Mouse (Mus musculus): ENCODE data around the gene Dhrs11. TPM values are rescaled to one million over a fixed set of nuclear protein-coding genes. Genes with fewer than 3 reads are reported as not detected.
A peak's percentile ranks its signal among the peaks of the same experiment; 100 is the strongest.

Gene Dhrs11
- polyA plus RNA-seq, 1 experiment from 2014 or later, result 13.9 TPM

- H3K27me3 ChIP-seq (ENCODE audit: control insufficient read depth, insufficient read depth, low read length), result no peaks in the 10 kb centered on the region
- 0 out of 2 replicates have a peak, but pooled peaks cover 6% of the 10 kb centered on the region for H3K4me1 ChIP-seq (ENCODE audit: control insufficient read depth, insufficient read depth, low read length)
- H3K27ac ChIP-seq (replicated peaks; ENCODE audit: low read depth, low read length), result no peak overlapping the region
- DNase-seq (ENCODE audit: low spot score), result no peak
- H3K9me3 ChIP-seq (ENCODE audit: control insufficient read depth, low read length), result no peaks in the 10 kb centered on the region
- no peak overlapping the region for H3K4me2 ChIP-seq (ENCODE audit: low read depth, severe bottlenecking)
- H3K4me3 ChIP-seq (ENCODE audit: low read depth, low read length), result no peak overlapping the region
- ATAC-seq (ENCODE audit: insufficient number of reproducible peaks, low FRiP score, low TSS enrichment, low read depth), result no peak
- H3K36me3 ChIP-seq (ENCODE audit: control insufficient read depth, insufficient read depth, low read length), result no peaks in the 10 kb centered on the region
- H3K9ac ChIP-seq (ENCODE audit: low read length), result no peak overlapping the region
Observed at GRCm38 (mm10) chr11:84793545-84793944, 35.2 kb downstream of the Dhrs11 start.

- Histone ChIP-seq H3K4me2 (ENCODE audit: low read depth, severe bottlenecking) (no peak overlapping the region), H3K9ac (ENCODE audit: low read length) (no peak overlapping the region), H3K27ac (replicated peaks; ENCODE audit: low read depth, low read length) (no peak overlapping the region), H3K9me3 (ENCODE audit: control insufficient read depth, low read length) (no peaks in the 10 kb centered on the region), H3K4me3 (ENCODE audit: low read depth, low read length) (no peak overlapping the region), H3K27me3 (ENCODE audit: control insufficient read depth, insufficient read depth, low read length) (no peaks in the 10 kb centered on the region), H3K36me3 (ENCODE audit: control insufficient read depth, insufficient read depth, low read length) (no peaks in the 10 kb centered on the region), H3K4me1 (ENCODE audit: control insufficient read depth, insufficient read depth, low read length) (0 out of 2 replicates have a peak, but pooled peaks cover 3% of the 10 kb centered on the region)
- no peak for DNase-seq (ENCODE audit: low spot score)
- WGBS, result 66% methylated on average over 6 of the region's 6 CpGs
- ATAC-seq (ENCODE audit: insufficient number of reproducible peaks, low FRiP score, low TSS enrichment, low read depth), result no peak
Observed at GRCm38 (mm10) chr11:84790383-84790782, 38.4 kb downstream of the Dhrs11 start.

- 3% methylated on average over 19 of the region's 19 CpGs for WGBS
- Histone ChIP-seq H3K9me3 (ENCODE audit: control insufficient read depth, low read length) (no peaks in the 10 kb centered on the region), H3K36me3 (ENCODE audit: control insufficient read depth, insufficient read depth, low read length) (no peaks in the 10 kb centered on the region), H3K4me3 (ENCODE audit: low read depth, low read length) (no peak overlapping the region), H3K9ac (ENCODE audit: low read length) (no peak overlapping the region), H3K4me2 (ENCODE audit: low read depth, severe bottlenecking) (peak overlapping the region; percentile 24; the same call in 1 of the 2 replicates), H3K27me3 (ENCODE audit: control insufficient read depth, insufficient read depth, low read length) (no peaks in the 10 kb centered on the region; the same call in 1 of the 2 replicates), H3K27ac (replicated peaks; ENCODE audit: low read depth, low read length) (no peak overlapping the region), H3K4me1 (ENCODE audit: control insufficient read depth, insufficient read depth, low read length) (peaks cover 19% of the 10 kb centered on the region)
- DNase-seq (ENCODE audit: low spot score) (peak; percentile 52), ATAC-seq (ENCODE audit: insufficient number of reproducible peaks, low FRiP score, low TSS enrichment, low read depth) (0 out of 2 replicates have a peak, but pooled peaks have one; percentile 21)
Observed at GRCm38 (mm10) chr11:84780143-84780870, 48.5 kb downstream of the Dhrs11 start.

GRCm38 (mm10) chr11:84775560-84775959 lies 53.2 kb downstream of the Dhrs11 start:
- ATAC-seq (ENCODE audit: insufficient number of reproducible peaks, low FRiP score, low TSS enrichment, low read depth), result no peak
- no peak overlapping the region for H3K4me2 ChIP-seq (ENCODE audit: low read depth, severe bottlenecking)

GRCm38 (mm10) chr11:84774870-84775514 lies 53.8 kb downstream of the Dhrs11 start:
- H3K4me3 ChIP-seq (ENCODE audit: low read depth, low read length), result no peak overlapping the region
- 55% methylated on average over 13 of the region's 13 CpGs for WGBS
- no peak overlapping the region for H3K9ac ChIP-seq (ENCODE audit: low read length)
- no peaks in the 10 kb centered on the region for H3K36me3 ChIP-seq (ENCODE audit: control insufficient read depth, insufficient read depth, low read length)
- no peaks in the 10 kb centered on the region for H3K9me3 ChIP-seq (ENCODE audit: control insufficient read depth, low read length)
- no peak overlapping the region for H3K4me2 ChIP-seq (ENCODE audit: low read depth, severe bottlenecking)
- H3K27ac ChIP-seq (replicated peaks; ENCODE audit: low read depth, low read length), result no peak overlapping the region
- no peaks in the 10 kb centered on the region for H3K27me3 ChIP-seq (ENCODE audit: control insufficient read depth, insufficient read depth, low read length)
- ATAC-seq (ENCODE audit: insufficient number of reproducible peaks, low FRiP score, low TSS enrichment, low read depth) (no peak), DNase-seq (ENCODE audit: low spot score) (no peak)
- peaks cover 11% of the 10 kb centered on the region for H3K4me1 ChIP-seq (ENCODE audit: control insufficient read depth, insufficient read depth, low read length)

More at GRCm38 (mm10) chr11:84775560-84775959, 53.2 kb downstream of the Dhrs11 start:
- no peak for DNase-seq (ENCODE audit: low spot score)
- Histone ChIP-seq H3K27ac (replicated peaks; ENCODE audit: low read depth, low read length) (no peak overlapping the region), H3K4me1 (ENCODE audit: control insufficient read depth, insufficient read depth, low read length) (peaks cover 14% of the 10 kb centered on the region), H3K36me3 (ENCODE audit: control insufficient read depth, insufficient read depth, low read length) (no peaks in the 10 kb centered on the region), H3K27me3 (ENCODE audit: control insufficient read depth, insufficient read depth, low read length) (no peaks in the 10 kb centered on the region), H3K4me3 (ENCODE audit: low read depth, low read length) (no peak overlapping the region), H3K9ac (ENCODE audit: low read length) (no peak overlapping the region), H3K9me3 (ENCODE audit: control insufficient read depth, low read length) (no peaks in the 10 kb centered on the region)
- under 1% methylated on average over 4 of the region's 4 CpGs for WGBS

Other genes starting within 250 kb of the Dhrs11 start
- gene Mrm1, start 9.5 kb downstream of the Dhrs11 start, polyA plus RNA-seq (2014; fragmentation: Nextera tagmentation; extraction: Ambion mirVana), result 5.9 and 8.1 TPM in 2 replicates
- 69.3 and 69.8 TPM in 2 replicates for gene Ggnbp2, start 41.8 kb upstream of the Dhrs11 start, polyA plus RNA-seq (2014; fragmentation: Nextera tagmentation; extraction: Ambion mirVana)
- gene Myo19, start 51.2 kb upstream of the Dhrs11 start, polyA plus RNA-seq (2014; fragmentation: Nextera tagmentation; extraction: Ambion mirVana), result 12.3 and 13.4 TPM in 2 replicates
- gene Pigw, start 51.3 kb upstream of the Dhrs11 start, polyA plus RNA-seq (2014; fragmentation: Nextera tagmentation; extraction: Ambion mirVana), result 3.1 and 3.2 TPM in 2 replicates
- gene Znhit3, start 87.4 kb upstream of the Dhrs11 start, polyA plus RNA-seq (2014; fragmentation: Nextera tagmentation; extraction: Ambion mirVana), result 72.4 and 73.5 TPM in 2 replicates
- 0.17 TPM in 1 of 2 replicates, not detected in the other for gene Car4, start 128.8 kb upstream of the Dhrs11 start, polyA plus RNA-seq (2014; fragmentation: Nextera tagmentation; extraction: Ambion mirVana)